Mouse (Mus musculus): ENCODE results near the gene Abhd15.

DNA sequence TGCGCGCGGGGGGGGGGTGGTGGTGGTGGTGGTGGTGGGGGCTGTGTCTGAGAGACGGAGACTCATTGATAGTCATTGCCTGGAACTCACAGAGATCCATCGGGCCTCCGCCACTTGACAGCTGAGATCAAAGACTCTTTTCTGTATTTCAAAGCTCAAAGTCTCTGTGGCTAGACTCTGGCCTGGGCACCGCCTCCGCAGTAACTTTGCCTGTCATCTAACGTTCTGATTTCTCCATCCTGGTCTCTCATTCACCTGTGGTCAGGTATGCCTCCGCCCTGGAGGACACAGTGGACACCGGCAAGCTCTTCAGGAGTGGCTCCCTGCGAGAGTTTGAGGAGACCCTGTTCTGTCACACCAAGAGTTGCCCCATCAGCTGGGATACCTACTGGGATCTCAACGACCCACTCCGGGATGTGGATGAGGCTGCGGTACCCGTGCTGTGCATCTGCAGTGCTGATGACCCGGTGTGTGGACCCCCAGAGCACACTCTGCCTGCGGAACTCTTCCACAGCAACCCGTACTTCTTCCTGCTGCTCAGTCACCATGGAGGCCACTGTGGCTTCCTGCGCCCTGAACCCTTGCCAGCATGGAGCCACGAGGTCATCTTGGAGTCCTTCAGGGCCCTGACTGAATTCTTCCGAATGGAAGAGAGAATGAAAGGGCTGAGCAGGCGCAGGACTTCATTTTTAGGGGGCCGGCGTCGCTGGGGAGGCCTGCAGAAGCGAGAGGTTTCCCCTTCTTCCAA, 3.3 kb downstream of the Abhd15 start:
- TF ChIP-seq CTCF (IDR thresholded peaks at IDR 0.05; ENCODE audit: control insufficient read depth, insufficient read depth, insufficient read length) (no peak), MAX (IDR thresholded peaks at IDR 0.05) (no peak), MYOD1 (IDR thresholded peaks at IDR 0.05; ENCODE audit: control insufficient read depth, insufficient read length, low read depth) (no peak), MYOG (IDR thresholded peaks at IDR 0.05; ENCODE audit: control insufficient read depth, extremely low read depth, insufficient read length) (no peak), FOSL1 (IDR thresholded peaks at IDR 0.05; ENCODE audit: insufficient read depth, low read length, poor library complexity, severe bottlenecking) (no peak)

Measured in C2C12 (cell line).